Mouse (Mus musculus) hindbrain, embryonic 16.5 days (tissue): ENCODE data around the gene Sp140. TPM values are rescaled to one million over a fixed set of nuclear protein-coding genes. Genes with fewer than 3 reads are reported as not detected.
"Not testable (repeated sequence)": the region's sequence is repeated elsewhere in the genome, so short reads cannot be mapped to it uniquely, and the experiment has no call there.

Experiments used
- ATAC-seq: fragments of 200-750 bp; cut with Nextera tagmentation; 2 replicates; pipeline ENCODE4 v1.8.0; 2017; ENCODE audit warnings: moderate TSS enrichment, moderate library complexity
- H3K27ac ChIP-seq: fragments of 300-500 bp; sonication (generic); 2 replicates; pipeline ENCODE4 v1.5.1; 2014; ENCODE audit warnings: low read depth, mild to moderate bottlenecking, control low read depth, low read length, moderate library complexity
- H3K27me3 ChIP-seq: fragments of 300-500 bp; sonication (generic); replicated peaks from 2 replicates; pipeline ENCODE4 v1.6.1; 2014; ENCODE audit warnings: low read length; ENCODE audit not compliant: control insufficient read depth, insufficient read depth
- H3K36me3 ChIP-seq: fragments of 300-500 bp; sonication (generic); 2 replicates; pipeline ENCODE4 v1.6.1; 2014; ENCODE audit warnings: mild to moderate bottlenecking, low read length, moderate library complexity, mixed read lengths; ENCODE audit not compliant: control insufficient read depth, insufficient read depth
- H3K4me1 ChIP-seq: fragments of 300-500 bp; sonication (generic); 2 replicates; pipeline ENCODE4 v1.6.1; 2014; ENCODE audit warnings: low read depth, low read length; ENCODE audit not compliant: control insufficient read depth, insufficient read depth
- H3K4me2 ChIP-seq: fragments of 300-500 bp; sonication (generic); 2 replicates; pipeline ENCODE4 v1.6.1; 2014; ENCODE audit warnings: mild to moderate bottlenecking, low read length, control low read depth, moderate library complexity
- H3K4me3 ChIP-seq: fragments of 300-500 bp; sonication (generic); 2 replicates; pipeline ENCODE4 v1.5.1; 2014; ENCODE audit warnings: mild to moderate bottlenecking, low read length, control low read depth, moderate library complexity
- H3K9ac ChIP-seq: fragments of 300-500 bp; sonication (generic); 2 replicates; pipeline ENCODE4 v1.6.1; 2014; ENCODE audit warnings: low read depth, mild to moderate bottlenecking, control low read depth, low read length, moderate library complexity
- H3K9me3 ChIP-seq: fragments of 300-500 bp; sonication (generic); 2 replicates; pipeline ENCODE4 v1.6.1; 2014; ENCODE audit warnings: mild to moderate bottlenecking, low read length, moderate library complexity; ENCODE audit not compliant: control insufficient read depth
- WGBS: fragments of 180-500 bp; shearing (Covaris S2); extraction: QIAGEN DNeasy Blood & Tissue Kit; methylation state at CpG from one replicate; pipeline ENCODE4 v1.1.7; 2014; 5-methylcytosine and 5-hydroxymethylcytosine counted together
- polyA plus RNA-seq: library from polyadenylated mRNA; unstranded; fragments of >200 nt; fragmentation: Nextera tagmentation; extraction: Ambion mirVana; gene quantifications from 2 replicates; pipeline ENCODE4 v1.2.1, GENCODE M21; 2015

Sp140 gene
- polyA plus RNA-seq, 1 experiment from 2014 or later: 0.50 TPM

GRCm38 (mm10) chr1:85588697-85589096, 11.5 kb upstream of the Sp140 start:
- not testable (repeated sequence) for H3K4me1 ChIP-seq, H3K27ac ChIP-seq, ATAC-seq, H3K4me2 ChIP-seq, H3K4me3 ChIP-seq, H3K9ac ChIP-seq, H3K36me3 ChIP-seq, H3K27me3 ChIP-seq, H3K9me3 ChIP-seq
- 90% methylated on average over 1 of the region's 2 CpGs for WGBS

- not testable (repeated sequence) for ATAC-seq, H3K27me3 ChIP-seq, H3K9me3 ChIP-seq, H3K4me2 ChIP-seq, H3K27ac ChIP-seq, H3K4me1 ChIP-seq, H3K4me3 ChIP-seq, H3K9ac ChIP-seq, H3K36me3 ChIP-seq
- 81% methylated on average over 8 of the region's 8 CpGs for WGBS
Measured at GRCm38 (mm10) chr1:85592526-85592925, 7.7 kb upstream of the Sp140 start.

GRCm38 (mm10) chr1:85598271-85599012, 1.7 kb upstream of the Sp140 start, which contains the start of gene Sp110:
TSS of gene Sp110 (minus strand) at chr1:85598817.
- ATAC-seq: not testable (repeated sequence)
- 70% methylated on average over 13 of the region's 17 CpGs for WGBS

GRCm38 (mm10) chr1:85600794-85601193, 616 bp downstream of the Sp140 start:
- ATAC-seq, H3K27me3 ChIP-seq, H3K9me3 ChIP-seq, H3K4me1 ChIP-seq, H3K27ac ChIP-seq, H3K36me3 ChIP-seq, H3K4me2 ChIP-seq, H3K4me3 ChIP-seq, H3K9ac ChIP-seq: not testable (repeated sequence)
- WGBS: 66% methylated on average over 4 of the region's 4 CpGs

More at GRCm38 (mm10) chr1:85598271-85599012, 1.7 kb upstream of the Sp140 start, which contains the start of gene Sp110:
- not testable (repeated sequence) for H3K9ac ChIP-seq, H3K4me1 ChIP-seq, H3K36me3 ChIP-seq, H3K27ac ChIP-seq, H3K27me3 ChIP-seq, H3K4me3 ChIP-seq, H3K4me2 ChIP-seq, H3K9me3 ChIP-seq

- not testable (repeated sequence) for H3K9ac ChIP-seq, H3K4me1 ChIP-seq, ATAC-seq, H3K4me3 ChIP-seq, H3K36me3 ChIP-seq, H3K4me2 ChIP-seq, H3K9me3 ChIP-seq, H3K27ac ChIP-seq, H3K27me3 ChIP-seq
- no CpG with 5 or more reads among the region's 1 CpGs for WGBS
Measured at GRCm38 (mm10) chr1:85604341-85604740, 4.2 kb downstream of the Sp140 start.

- 86% methylated on average over 3 of the region's 4 CpGs for WGBS
- H3K36me3 ChIP-seq, H3K9ac ChIP-seq, H3K4me3 ChIP-seq, H3K4me2 ChIP-seq, H3K4me1 ChIP-seq, H3K27me3 ChIP-seq, H3K27ac ChIP-seq, H3K9me3 ChIP-seq, ATAC-seq: not testable (repeated sequence)
Measured at GRCm38 (mm10) chr1:85608361-85608760, 8.2 kb downstream of the Sp140 start.

GRCm38 (mm10) chr1:85610581-85610980, 10.4 kb downstream of the Sp140 start:
- H3K9ac ChIP-seq, H3K4me3 ChIP-seq, H3K36me3 ChIP-seq, H3K27me3 ChIP-seq, H3K27ac ChIP-seq, H3K4me1 ChIP-seq, ATAC-seq, H3K4me2 ChIP-seq, H3K9me3 ChIP-seq: not testable (repeated sequence)
- WGBS: no CpG with 5 or more reads among the region's 4 CpGs

GRCm38 (mm10) chr1:85615096-85615495, 14.9 kb downstream of the Sp140 start:
- H3K36me3 ChIP-seq, H3K4me3 ChIP-seq: not testable (repeated sequence)

GRCm38 (mm10) chr1:85615819-85616218, 15.6 kb downstream of the Sp140 start:
- not testable (repeated sequence) for H3K4me1 ChIP-seq, H3K4me2 ChIP-seq, ATAC-seq, H3K9ac ChIP-seq, H3K27ac ChIP-seq, H3K27me3 ChIP-seq, H3K4me3 ChIP-seq, H3K9me3 ChIP-seq, H3K36me3 ChIP-seq
- WGBS: 61% methylated on average over 3 of the region's 3 CpGs

More at GRCm38 (mm10) chr1:85615096-85615495, 14.9 kb downstream of the Sp140 start:
- not testable (repeated sequence) for H3K4me1 ChIP-seq, H3K27me3 ChIP-seq, H3K27ac ChIP-seq, H3K9ac ChIP-seq, H3K4me2 ChIP-seq, ATAC-seq, H3K9me3 ChIP-seq
- WGBS: 89% methylated on average over 3 of the region's 3 CpGs
